Mouse (Mus musculus) stomach, embryonic 14.5 days (tissue): ENCODE data around the gene Atpaf2. TPM values are rescaled to one million over a fixed set of nuclear protein-coding genes. Genes with fewer than 3 reads are reported as not detected.

Experiments
- ATAC-seq: fragments of 200-750 bp; cut with Nextera tagmentation; 2 replicates; pipeline ENCODE4 v1.8.0; 2017; ENCODE audit warnings: low read depth, moderate TSS enrichment; ENCODE audit not compliant: insufficient number of reproducible peaks, insufficient read depth, low FRiP score
- H3K27ac ChIP-seq: fragments of 300-500 bp; sonication (generic); 2 replicates; pipeline ENCODE4 v1.5.1; 2014; ENCODE audit warnings: mild to moderate bottlenecking, low read length, moderate library complexity, mixed read lengths
- H3K27me3 ChIP-seq: fragments of 300-500 bp; sonication (generic); 2 replicates; pipeline ENCODE4 v1.6.1; 2014; ENCODE audit warnings: low read length, control low read depth, mixed read lengths; ENCODE audit not compliant: control insufficient read depth, insufficient read depth
- H3K36me3 ChIP-seq: fragments of 300-500 bp; sonication (generic); 2 replicates; pipeline ENCODE4 v1.6.1; 2014; ENCODE audit warnings: mild to moderate bottlenecking, control low read depth, low read length, moderate library complexity, mixed read lengths; ENCODE audit not compliant: control insufficient read depth, insufficient read depth
- H3K4me1 ChIP-seq: fragments of 300-500 bp; sonication (generic); 2 replicates; pipeline ENCODE4 v1.6.1; 2014; ENCODE audit warnings: low read length, control low read depth, mixed read lengths; ENCODE audit not compliant: control insufficient read depth, insufficient read depth
- H3K4me2 ChIP-seq: fragments of 300-500 bp; sonication (generic); replicated peaks from 2 replicates; pipeline ENCODE4 v1.6.1; 2014; ENCODE audit warnings: low read depth, low read length, control low read depth
- H3K4me3 ChIP-seq: fragments of 300-500 bp; sonication (generic); 2 replicates; pipeline ENCODE4 v1.5.1; 2014; ENCODE audit warnings: low read depth, low read length, control low read depth
- H3K9ac ChIP-seq: fragments of 300-500 bp; sonication (generic); replicated peaks from 2 replicates; pipeline ENCODE4 v1.6.1; 2014; ENCODE audit warnings: low read depth, mild to moderate bottlenecking, control low read depth, low read length, moderate library complexity, mixed read lengths
- H3K9me3 ChIP-seq: fragments of 300-500 bp; sonication (generic); 2 replicates; pipeline ENCODE4 v1.6.1; 2016; ENCODE audit warnings: low read depth, low read length, control low read depth; ENCODE audit not compliant: control insufficient read depth
- WGBS: fragments of 180-500 bp; shearing (Covaris S2); extraction: QIAGEN DNeasy Blood & Tissue Kit; methylation state at CpG from one replicate; pipeline ENCODE4 v1.1.7; 2014; 5-methylcytosine and 5-hydroxymethylcytosine counted together
- polyA plus RNA-seq: library from polyadenylated mRNA; unstranded; fragments of >200 nt; fragmentation: Nextera tagmentation; extraction: Ambion mirVana; gene quantifications from 2 replicates; pipeline ENCODE4 v1.2.1, GENCODE M21; 2014

Atpaf2 gene
- 50.7 TPM in 2 replicates for polyA plus RNA-seq

- peak within 1 kb of the TSS; percentile 87 for H3K9ac ChIP-seq
- under 1% methylated on average over 39 of the region's 39 CpGs for WGBS
Measured at GRCm38 (mm10) chr11:60417717-60418472, at the start of gene Atpaf2. Gene Atpaf2 (minus strand): TSS chr11:60418457.

GRCm38 (mm10) chr11:60465943-60466380 is 47.7 kb upstream of the Atpaf2 start:
- no peaks in the 10 kb centered on the region for H3K27me3 ChIP-seq
- WGBS = 93% methylated on average over 2 of the region's 2 CpGs
- H3K9me3 ChIP-seq = no peaks in the 10 kb centered on the region
- no peaks in the 10 kb centered on the region for H3K4me1 ChIP-seq
- no peak for ATAC-seq
- no peak overlapping the region for H3K4me2 ChIP-seq
- H3K9ac ChIP-seq = no peak overlapping the region
- no peak overlapping the region for H3K27ac ChIP-seq
- H3K4me3 ChIP-seq = no peak overlapping the region
- peaks cover 73% of the 10 kb centered on the region for H3K36me3 ChIP-seq

More at GRCm38 (mm10) chr11:60417717-60418472, at the start of gene Atpaf2:
- Histone ChIP-seq H3K36me3 (no peaks in the 10 kb centered on the region), H3K27me3 (no peaks in the 10 kb centered on the region), H3K9me3 (no peaks in the 10 kb centered on the region), H3K4me1 (peaks cover 19% of the 10 kb centered on the region), H3K27ac (peak within 1 kb of the TSS; percentile 90), H3K4me3 (peak within 1 kb of the TSS; percentile 97), H3K4me2 (peak within 1 kb of the TSS; percentile 97)
- peak; percentile 17; the same call in 1 of the 2 replicates for ATAC-seq

DNA sequence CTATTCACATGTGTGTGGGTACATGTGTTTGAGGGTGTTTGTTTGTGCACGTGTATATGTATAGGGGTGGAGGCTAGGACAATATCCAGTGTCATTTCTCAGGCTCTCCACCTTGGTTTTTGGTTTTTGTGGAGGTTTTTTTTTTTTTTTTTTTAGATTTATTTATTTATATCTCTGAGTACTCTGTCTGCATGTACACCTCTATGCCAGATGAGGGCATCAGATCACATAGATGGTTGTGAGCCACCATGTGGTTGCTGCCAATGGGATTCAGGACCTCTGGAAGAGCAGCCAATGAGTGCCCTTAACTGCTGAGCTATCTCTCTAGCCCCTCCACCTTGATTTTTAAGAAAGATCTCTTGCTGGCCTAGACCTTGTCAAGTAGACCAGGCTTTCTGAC is 39.7 kb upstream of the Atpaf2 start:
- ATAC-seq = no peak
- peaks cover 4% of the 10 kb centered on the region for H3K4me1 ChIP-seq
- H3K27ac ChIP-seq = no peak overlapping the region
- no peak overlapping the region for H3K4me3 ChIP-seq
- no peak overlapping the region for H3K9ac ChIP-seq
- no peak overlapping the region for H3K4me2 ChIP-seq
- no peaks in the 10 kb centered on the region for H3K9me3 ChIP-seq
- H3K27me3 ChIP-seq = no peaks in the 10 kb centered on the region
- 94% methylated on average over 1 of the region's 1 CpGs for WGBS
- peaks cover 59% of the 10 kb centered on the region for H3K36me3 ChIP-seq

- under 1% methylated on average over 17 of the region's 17 CpGs for WGBS
- peak overlapping the region; percentile 84 for H3K4me2 ChIP-seq
- H3K36me3 ChIP-seq = peaks cover 26% of the 10 kb centered on the region
- H3K27ac ChIP-seq = no peak overlapping the region
- H3K27me3 ChIP-seq = no peaks in the 10 kb centered on the region
- peaks cover 4% of the 10 kb centered on the region for H3K4me1 ChIP-seq
- no peaks in the 10 kb centered on the region for H3K9me3 ChIP-seq
- peak overlapping the region; percentile 82 for H3K9ac ChIP-seq
- peak overlapping the region; percentile 76 for H3K4me3 ChIP-seq
- 0 out of 2 replicates have a peak, but pooled peaks have one; percentile 11 for ATAC-seq
Measured at GRCm38 (mm10) chr11:60454745-60455087, 36.5 kb upstream of the Atpaf2 start.

GRCm38 (mm10) chr11:60454080-60454744 is 36.0 kb upstream of the Atpaf2 start, which contains the start of gene Drg2:
Gene Drg2 (plus strand): TSS chr11:60454591.
- 5% methylated on average over 27 of the region's 27 CpGs for WGBS
- H3K4me3 ChIP-seq = peak within 1 kb of the TSS; percentile 76
- no peaks in the 10 kb centered on the region for H3K9me3 ChIP-seq
- no peak within 1 kb of the TSS for H3K27ac ChIP-seq
- peak within 1 kb of the TSS; percentile 82 for H3K9ac ChIP-seq
- H3K27me3 ChIP-seq = no peaks in the 10 kb centered on the region
- H3K4me1 ChIP-seq = peaks cover 4% of the 10 kb centered on the region
- peaks cover 21% of the 10 kb centered on the region for H3K36me3 ChIP-seq
- peak within 1 kb of the TSS; percentile 84 for H3K4me2 ChIP-seq
- ATAC-seq = peak; percentile 90

DNA sequence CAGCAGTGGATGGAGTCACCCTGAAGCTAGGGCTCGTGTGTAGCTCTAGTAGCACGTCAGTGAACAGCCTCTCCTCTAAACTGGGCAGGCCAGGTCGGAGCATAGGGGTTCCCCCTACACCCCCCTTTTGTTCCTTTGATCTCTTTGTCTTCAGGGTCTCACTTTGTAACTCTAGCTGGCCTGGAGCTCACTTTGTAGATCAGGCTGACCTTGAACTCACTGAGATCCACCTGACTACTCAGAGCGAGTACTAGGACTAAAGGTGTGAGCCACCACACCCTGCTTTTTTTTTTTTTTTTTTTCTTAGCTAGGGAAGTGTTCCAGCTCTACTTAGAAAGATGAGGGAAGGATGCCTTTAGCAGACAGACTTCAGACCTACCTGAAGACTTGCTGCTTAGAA is 25.8 kb upstream of the Atpaf2 start:
- H3K9ac ChIP-seq = no peak overlapping the region
- no peaks in the 10 kb centered on the region for H3K4me1 ChIP-seq
- H3K4me2 ChIP-seq = no peak overlapping the region
- 77% methylated on average over 4 of the region's 4 CpGs for WGBS
- H3K36me3 ChIP-seq = peaks cover 29% of the 10 kb centered on the region
- ATAC-seq = no peak
- H3K9me3 ChIP-seq = no peaks in the 10 kb centered on the region
- no peak overlapping the region for H3K4me3 ChIP-seq
- H3K27me3 ChIP-seq = no peaks in the 10 kb centered on the region
- no peak overlapping the region for H3K27ac ChIP-seq

- no peak for ATAC-seq
- no peak overlapping the region for H3K9ac ChIP-seq
- H3K9me3 ChIP-seq = no peaks in the 10 kb centered on the region
- no peaks in the 10 kb centered on the region for H3K4me1 ChIP-seq
- H3K4me3 ChIP-seq = no peak overlapping the region
- no peak overlapping the region for H3K4me2 ChIP-seq
- H3K27ac ChIP-seq = no peak overlapping the region
- WGBS = 85% methylated on average over 6 of the region's 6 CpGs
- H3K36me3 ChIP-seq = peaks cover 38% of the 10 kb centered on the region
- H3K27me3 ChIP-seq = no peaks in the 10 kb centered on the region
Measured at GRCm38 (mm10) chr11:60442896-60443295, 24.6 kb upstream of the Atpaf2 start.

DNA sequence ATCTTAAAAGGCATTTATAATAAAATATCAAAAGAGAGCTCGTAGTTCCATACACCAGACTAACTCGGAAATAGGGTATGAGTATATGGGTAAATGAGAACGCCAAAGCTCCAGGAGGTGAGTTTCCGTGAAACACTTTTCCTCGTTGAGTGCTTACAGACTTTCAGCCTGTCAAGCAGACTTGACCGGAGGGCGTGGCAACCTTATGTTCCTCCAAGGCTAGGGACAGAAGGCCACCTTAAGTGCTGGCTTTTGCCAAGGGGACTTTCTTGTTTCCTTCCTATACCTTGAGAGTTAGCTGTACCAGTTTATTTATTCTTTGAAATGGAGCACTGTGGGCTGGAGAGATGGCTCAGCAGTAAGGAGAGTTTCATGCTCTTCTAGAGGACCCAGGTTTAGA is 21.9 kb upstream of the Atpaf2 start:
- H3K9ac ChIP-seq = no peak overlapping the region
- H3K27me3 ChIP-seq = no peaks in the 10 kb centered on the region
- no peak overlapping the region for H3K4me3 ChIP-seq
- H3K27ac ChIP-seq = no peak overlapping the region
- 34% methylated on average over 7 of the region's 7 CpGs for WGBS
- H3K9me3 ChIP-seq = no peaks in the 10 kb centered on the region
- H3K4me1 ChIP-seq = no peaks in the 10 kb centered on the region
- ATAC-seq = no peak
- no peak overlapping the region for H3K4me2 ChIP-seq
- H3K36me3 ChIP-seq = peaks cover 58% of the 10 kb centered on the region
